Mouse (Mus musculus) liver, embryonic 14.5 days (tissue): ENCODE results near the gene Kat6b. TPM values are rescaled to one million over a fixed set of nuclear protein-coding genes. Genes with fewer than 3 reads are reported as not detected.

Experiments used
- ATAC-seq: fragments of 200-750 bp; cut with Nextera tagmentation; 2 replicates; pipeline ENCODE4 v1.8.0; 2017; ENCODE audit warnings: moderate number of reproducible peaks, mild to moderate bottlenecking, moderate library complexity; ENCODE audit not compliant: insufficient read depth
- DNase-seq, 3 experiments: peaks; one replicate each; pipeline ENCODE4 v3.0.0-alpha.2; 2012 to 2013; ENCODE audit warnings: low read depth in 3 of 3, low spot score in 3 of 3
- H3K27ac ChIP-seq: fragments of 300-500 bp; sonication (generic); 2 replicates; pipeline ENCODE4 v1.5.1; 2014; ENCODE audit warnings: moderate library complexity, mild to moderate bottlenecking, control low read depth, inconsistent platforms
- H3K27me3 ChIP-seq: fragments of 300-500 bp; sonication (generic); 2 replicates; pipeline ENCODE4 v1.6.1; 2014; ENCODE audit warnings: mild to moderate bottlenecking, low read length, moderate library complexity; ENCODE audit not compliant: control insufficient read depth, insufficient read depth
- H3K36me3 ChIP-seq: fragments of 300-500 bp; sonication (generic); replicated peaks from 2 replicates; pipeline ENCODE4 v1.6.1; 2014; ENCODE audit warnings: low read depth; ENCODE audit not compliant: control insufficient read depth, insufficient read depth
- H3K4me1 ChIP-seq, 2 experiments: fragments of 200-500 bp in 1 of 2; fragments of 300-500 bp in 1 of 2; sonication (generic) in 1 of 2; replicated peaks; 2 replicates each; pipeline ENCODE4 v1.6.1; 2012 to 2014; ENCODE audit warnings: antibody characterized with exemption in 1 of 2, inconsistent platforms in 1 of 2, low read length in 1 of 2; ENCODE audit not compliant: control insufficient read depth in 2 of 2, insufficient read depth in 2 of 2
- H3K4me2 ChIP-seq: fragments of 300-500 bp; sonication (generic); 2 replicates; pipeline ENCODE4 v1.6.1; 2014; ENCODE audit warnings: low read depth, mild to moderate bottlenecking, control low read depth, moderate library complexity
- H3K4me3 ChIP-seq, 2 experiments: fragments of 200-500 bp in 1 of 2; fragments of 300-500 bp in 1 of 2; sonication (generic) in 1 of 2; 2 replicates each; pipeline ENCODE4 v1.5.1; 2012 to 2014; ENCODE audit warnings: low read depth in 2 of 2, low read length in 2 of 2, mild to moderate bottlenecking in 2 of 2, control low read depth in 1 of 2, inconsistent platforms in 1 of 2, moderate library complexity in 1 of 2; ENCODE audit not compliant: insufficient read depth in 1 of 2
- H3K9ac ChIP-seq: fragments of 300-500 bp; sonication (generic); replicated peaks from 2 replicates; pipeline ENCODE4 v1.6.1; 2014; ENCODE audit warnings: mild to moderate bottlenecking, control low read depth, moderate library complexity
- H3K9me3 ChIP-seq: fragments of 300-500 bp; sonication (generic); 2 replicates; pipeline ENCODE4 v1.6.1; 2016; ENCODE audit warnings: low read length, mixed read lengths; ENCODE audit not compliant: control insufficient read depth
- CTCF ChIP-seq: IDR thresholded peaks from 2 replicates; pipeline ENCODE4 v1.5.1; 2016; ENCODE audit warnings: antibody characterized with exemption, low read depth, control low read depth
- EP300 ChIP-seq: IDR thresholded peaks from 2 replicates; pipeline ENCODE4 v1.6.1; 2016; ENCODE audit warnings: antibody characterized with exemption, low read depth
- WGBS: fragments of 180-500 bp; shearing (Covaris S2); extraction: QIAGEN DNeasy Blood & Tissue Kit; methylation state at CpG from one replicate; pipeline ENCODE4 v1.1.7; 2014; ENCODE audit not compliant: insufficient replicate concordance; 5-methylcytosine and 5-hydroxymethylcytosine counted together
- polyA plus RNA-seq, 2 experiments: library from polyadenylated mRNA; depleted of rRNA in 1 of 2; stranded (reverse) in 1 of 2; unstranded in 1 of 2; fragments of >200 nt; fragmentation: Nextera tagmentation in 1 of 2; extraction: Ambion mirVana in 1 of 2; gene quantifications; 2 replicates each; pipeline versions ENCODE4 v1.2.1 to v1.2.3; 2012 to 2014

Gene Kat6b
- polyA plus RNA-seq, 2 experiments: 0.93 to 1.4 TPM

DNA sequence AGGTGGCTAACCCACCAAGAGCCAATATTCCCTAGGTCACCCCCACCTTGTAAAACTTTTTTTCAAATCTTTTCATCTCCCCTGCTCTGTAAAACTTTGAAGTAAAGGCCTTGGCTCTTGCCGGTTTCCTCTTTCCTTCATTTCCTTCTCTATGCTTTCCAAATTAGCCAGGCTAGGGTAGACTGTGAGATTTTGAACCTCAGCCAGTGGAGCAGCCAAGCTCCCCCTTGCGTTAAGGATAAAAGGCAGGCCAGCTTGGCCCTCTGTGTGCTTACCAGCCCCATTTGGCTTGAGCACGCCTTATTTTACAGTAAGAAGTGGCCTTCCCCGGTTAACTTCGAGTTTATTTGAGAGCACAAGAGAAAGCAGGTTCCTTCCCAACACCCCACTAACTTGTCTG lies 193.2 kb downstream of the Kat6b start:
- H3K9ac ChIP-seq: no peak overlapping the region
- TF ChIP-seq CTCF (no peak), EP300 (no peak)
- no peak for DNase-seq

GRCm38 (mm10) chr14:21676223-21676622 lies 195.0 kb downstream of the Kat6b start:
- Histone ChIP-seq H3K27me3 (no peaks in the 10 kb centered on the region; the same call in 1 of the 2 replicates), H3K4me3 (no peak overlapping the region), H3K36me3 (no peaks in the 10 kb centered on the region), H3K4me2 (no peak overlapping the region), H3K27ac (no peak overlapping the region), H3K4me1 (no peaks in the 10 kb centered on the region), H3K9me3 (no peaks in the 10 kb centered on the region), H3K9ac (no peak overlapping the region)
- DNase-seq: no peak
- 71% methylated on average over 2 of the region's 2 CpGs for WGBS
- ATAC-seq: no peak
- TF ChIP-seq EP300 (no peak), CTCF (no peak)

More for the DNA sequence above, 193.2 kb downstream of the Kat6b start:
- Histone ChIP-seq H3K4me2 (no peak overlapping the region), H3K4me3 (no peak overlapping the region), H3K9me3 (no peaks in the 10 kb centered on the region), H3K27me3 (no peaks in the 10 kb centered on the region), H3K36me3 (no peaks in the 10 kb centered on the region), H3K27ac (no peak overlapping the region), H3K4me1 (no peaks in the 10 kb centered on the region; a peak in 1 of 4 replicates)
- WGBS: 54% methylated on average over 5 of the region's 5 CpGs
- ATAC-seq: no peak

GRCm38 (mm10) chr14:21678509-21679285 lies 197.5 kb downstream of the Kat6b start:
- Histone ChIP-seq H3K4me1 (peaks cover 0 to 5% of the 10 kb centered on the region in 2 experiments; a peak in 3 of 4 replicates), H3K9me3 (no peaks in the 10 kb centered on the region), H3K27ac (no peak overlapping the region), H3K27me3 (no peaks in the 10 kb centered on the region; the same call in 1 of the 2 replicates), H3K4me3 (no peak overlapping the region), H3K9ac (no peak overlapping the region), H3K36me3 (no peaks in the 10 kb centered on the region), H3K4me2 (no peak overlapping the region)
- ATAC-seq: no peak
- DNase-seq: peak; percentile 35 to 44 (median 41)
- TF ChIP-seq EP300 (no peak), CTCF (peak; percentile 84)
- WGBS: 29% methylated on average over 7 of the region's 7 CpGs

DNA sequence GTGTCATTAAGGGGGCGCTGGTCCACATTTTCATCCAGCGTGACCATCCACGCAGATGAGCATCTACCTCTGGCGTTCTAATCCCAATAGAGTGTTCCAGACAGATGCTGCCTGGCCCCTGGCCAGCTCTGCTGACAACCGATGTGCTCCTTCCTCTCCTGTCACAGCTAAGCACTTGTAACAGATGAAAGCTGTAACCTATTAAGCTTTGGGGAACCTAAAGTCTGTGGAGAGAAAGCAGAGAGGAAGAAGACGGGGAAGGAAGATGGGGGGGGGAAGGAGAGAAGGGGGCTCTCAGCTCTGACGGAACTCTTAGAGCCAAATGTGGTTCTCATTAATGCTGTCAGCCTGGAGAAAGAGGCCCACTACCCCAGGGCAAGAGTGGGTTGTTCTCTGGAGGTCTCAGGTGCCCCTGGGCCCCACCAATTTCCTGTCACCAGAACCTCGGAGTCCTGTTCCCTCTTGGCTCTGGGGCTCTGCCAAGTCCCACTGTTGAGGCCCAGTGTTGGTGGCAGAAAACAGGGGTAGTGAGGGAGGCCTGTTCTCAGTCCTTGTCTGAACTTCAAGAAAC lies 198.5 kb downstream of the Kat6b start:
- Histone ChIP-seq H3K4me1 (peaks cover 0 to 5% of the 10 kb centered on the region in 2 experiments; a peak in 3 of 4 replicates), H3K4me3 (no peak overlapping the region), H3K4me2 (no peak overlapping the region), H3K27ac (no peak overlapping the region), H3K36me3 (no peaks in the 10 kb centered on the region), H3K27me3 (no peaks in the 10 kb centered on the region; the same call in 1 of the 2 replicates), H3K9me3 (no peaks in the 10 kb centered on the region), H3K9ac (no peak overlapping the region)
- WGBS: 46% methylated on average over 8 of the region's 8 CpGs
- TF ChIP-seq EP300 (no peak), CTCF (no peak)
- DNase-seq (no peak), ATAC-seq (no peak)

DNA sequence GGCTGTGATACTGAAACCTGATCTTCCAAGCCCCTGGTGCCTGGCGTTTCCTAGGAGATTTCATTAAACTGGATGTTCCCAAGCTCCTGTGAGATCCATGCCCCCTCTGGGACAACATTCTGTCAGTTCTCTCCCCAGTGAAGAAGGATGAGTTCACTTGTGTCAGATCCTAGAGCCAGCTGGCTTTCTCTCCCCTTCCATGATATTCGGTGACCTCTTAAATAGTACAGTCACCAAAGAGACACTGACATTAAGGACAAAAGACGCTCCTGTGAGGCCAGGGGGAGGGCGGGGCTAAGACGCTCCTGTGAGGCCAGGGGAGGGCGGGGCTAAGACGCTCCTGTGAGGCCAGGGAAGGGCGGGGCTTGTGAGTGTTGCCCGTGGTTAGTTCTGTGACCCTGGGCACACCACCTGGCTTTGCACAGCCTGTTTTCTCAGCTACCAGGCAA lies 201.5 kb downstream of the Kat6b start:
- no peak overlapping the region for H3K9ac ChIP-seq
- H3K27ac ChIP-seq: no peak overlapping the region
- ATAC-seq (peak; percentile 72), DNase-seq (peak; percentile 77 to 78 (median 77))
- no peak overlapping the region for H3K4me3 ChIP-seq
- peaks cover 14% of the 10 kb centered on the region for H3K27me3 ChIP-seq
- H3K9me3 ChIP-seq: no peaks in the 10 kb centered on the region
- peaks cover 0 to 5% of the 10 kb centered on the region in 2 experiments; a peak in 3 of 4 replicates for H3K4me1 ChIP-seq
- TF ChIP-seq CTCF (no peak), EP300 (no peak)
- H3K36me3 ChIP-seq: no peaks in the 10 kb centered on the region
- WGBS: under 1% methylated on average over 9 of the region's 9 CpGs
- peak overlapping the region; percentile 50 for H3K4me2 ChIP-seq
